Mouse (Mus musculus) G1E (cell line): Measurements from ENCODE around the gene Fam122c.

Source experiments
- CTCF ChIP-seq: IDR thresholded peaks from 2 replicates; pipeline ENCODE4 v1.5.1; 2012; ENCODE audit warnings: low read depth, low read length, inconsistent platforms, mixed read lengths
- GATA1 ChIP-seq: IDR thresholded peaks from 2 replicates; pipeline ENCODE4 v1.6.1; 2012; ENCODE audit warnings: borderline replicate concordance, low read length, inconsistent platforms, mixed read lengths
- GATA2 ChIP-seq: IDR thresholded peaks from 2 replicates; pipeline ENCODE4 v1.6.1; 2012; ENCODE audit warnings: low read depth, low read length, inconsistent platforms, borderline replicate concordance
- POLR2AphosphoS5 ChIP-seq: IDR thresholded peaks from 2 replicates; pipeline ENCODE4 v1.6.1; 2012; ENCODE audit warnings: low read depth, low read length, inconsistent platforms; ENCODE audit not compliant: insufficient replicate concordance

- TF ChIP-seq CTCF, result no peak
- no peak for TF ChIP-seq GATA1
- TF ChIP-seq GATA2, result no peak
- TF ChIP-seq POLR2AphosphoS5, result no peak
Observed at GRCm38 (mm10) chrX:53370366-53370740, 97.1 kb downstream of the Fam122c start, which contains the start of gene Mospd1.
